Mouse (Mus musculus) adrenal gland, adult 18-20 months (tissue): ENCODE results near the gene Frmd7. TPM values are rescaled to one million over a fixed set of nuclear protein-coding genes. Genes with fewer than 3 reads are reported as not detected.

ENCODE experiments used
- DNase-seq, 2 experiments: peaks; one replicate each; pipeline ENCODE4 v3.0.0; 2021 to 2022; ENCODE audit warnings: low spot score in 2 of 2
- total RNA-seq, 2 experiments: library from RNA; stranded (reverse); gene quantifications; 1 replicate in 1 of 2; 2 replicates in 1 of 2; pipeline ENCODE4 v1.2.3; 2021

Gene Frmd7
- total RNA-seq, 2 experiments from 2014 or later, result 0.13 to 0.19 TPM

GRCm38 (mm10) chrX:50874246-50875002, 68.1 kb downstream of the Frmd7 start:
- DNase-seq, result no peak

- DNase-seq, result no peak
Observed at GRCm38 (mm10) chrX:50864734-50865133, 77.8 kb downstream of the Frmd7 start.

- DNase-seq, result no peak
Observed at GRCm38 (mm10) chrX:50863771-50864170, 78.7 kb downstream of the Frmd7 start.

- no peak for DNase-seq
Observed at GRCm38 (mm10) chrX:50850428-50851184, 91.9 kb downstream of the Frmd7 start.

Other genes starting within 250 kb of the Frmd7 start
- 1 to 10 TPM; 1.9 to 4.1 TPM for gene Stk26, start 101.7 kb downstream of the Frmd7 start, total RNA-seq
- gene Rap2c, start 75.3 kb upstream of the Frmd7 start, total RNA-seq, result 10 to 100 TPM; 24.9 to 30.6 TPM